Mouse (Mus musculus): Measurements from ENCODE around the gene Tmem151a. TPM values are rescaled to one million over a fixed set of nuclear protein-coding genes. Genes with fewer than 3 reads are reported as not detected.

Tmem151a gene
- polyA plus RNA-seq, 1 experiment = 10.1 TPM

DNA sequence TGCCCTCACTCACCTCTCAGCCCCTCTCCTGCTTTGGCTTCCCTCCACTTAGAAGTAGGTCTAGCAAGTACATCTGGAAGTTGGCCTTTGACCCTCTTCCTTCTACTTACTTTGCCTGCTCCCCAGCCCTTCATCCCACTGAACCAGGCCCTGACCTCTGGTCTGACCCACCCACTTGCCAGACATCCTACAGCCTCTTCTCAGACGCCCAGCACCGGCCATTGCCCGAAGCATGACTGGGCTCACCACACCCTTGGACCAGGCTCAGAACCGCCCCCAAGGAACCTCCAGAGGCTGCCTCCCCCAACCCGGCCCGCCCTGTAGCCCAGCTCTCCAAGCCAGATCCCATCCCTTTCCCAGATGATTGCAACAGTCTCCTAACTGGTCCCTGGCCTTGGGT, 22.9 kb downstream of the Tmem151a start:
- H3K4me3 ChIP-seq = no peak overlapping the region
- H3K79me2 ChIP-seq (ENCODE audit: control insufficient read depth, insufficient read depth) = no peaks in the 10 kb centered on the region
- no peaks in the 10 kb centered on the region for H3K27me3 ChIP-seq (ENCODE audit: control insufficient read depth, insufficient read depth, insufficient read length)
- peak; percentile 34 for TF ChIP-seq POLR2A (IDR thresholded peaks at IDR 0.05; ENCODE audit: insufficient read length, low read depth)
- peak; percentile 38; the same call in 1 of the 2 replicates for TF ChIP-seq CEBPB (IDR thresholded peaks at IDR 0.05; ENCODE audit: insufficient read depth, poor library complexity, severe bottlenecking)
- no peak for TF ChIP-seq MYOG (IDR thresholded peaks at IDR 0.05; ENCODE audit: control insufficient read depth in 1 of 3, insufficient read depth in 1 of 3, insufficient read length in 2 of 3, low read depth in 2 of 3)
- TF ChIP-seq E2F4 (IDR thresholded peaks at IDR 0.05; ENCODE audit: insufficient read depth) = no peak
- TF ChIP-seq POLR2AphosphoS2 (IDR thresholded peaks at IDR 0.05; ENCODE audit: insufficient read length, low read depth) = peak; percentile 53
- no peak overlapping the region for H3ac ChIP-seq (ENCODE audit: control insufficient read depth, insufficient read length)
- H3K36me3 ChIP-seq (ENCODE audit: control insufficient read depth, insufficient read depth) = no peaks in the 10 kb centered on the region
- H3K4me2 ChIP-seq (ENCODE audit: low read depth) = peak overlapping the region; percentile 72

- peak overlapping the region; percentile 72 for H3K4me2 ChIP-seq (ENCODE audit: low read depth)
- H3K27me3 ChIP-seq (ENCODE audit: control insufficient read depth, insufficient read depth, insufficient read length) = no peaks in the 10 kb centered on the region
- TF ChIP-seq POLR2A (IDR thresholded peaks at IDR 0.05; ENCODE audit: insufficient read length, low read depth) = no peak
- TF ChIP-seq USF1 (IDR thresholded peaks at IDR 0.05; ENCODE audit: low read depth) = no peak
- TF ChIP-seq SRF (IDR thresholded peaks at IDR 0.05; ENCODE audit: control insufficient read depth, insufficient read length, low read depth) = no peak
- no peak for TF ChIP-seq REST (IDR thresholded peaks at IDR 0.05; ENCODE audit: insufficient read depth, insufficient read length)
- no peaks in the 10 kb centered on the region for H3K79me2 ChIP-seq (ENCODE audit: control insufficient read depth, insufficient read depth)
- no peak overlapping the region for H3K4me3 ChIP-seq
- H3K36me3 ChIP-seq (ENCODE audit: control insufficient read depth, insufficient read depth) = no peaks in the 10 kb centered on the region
- H3ac ChIP-seq (ENCODE audit: control insufficient read depth, insufficient read length) = no peak overlapping the region
These were observed 23.3 kb downstream of the Tmem151a start for GRCm38 (mm10) chr19:5062041-5062440.

DNA sequence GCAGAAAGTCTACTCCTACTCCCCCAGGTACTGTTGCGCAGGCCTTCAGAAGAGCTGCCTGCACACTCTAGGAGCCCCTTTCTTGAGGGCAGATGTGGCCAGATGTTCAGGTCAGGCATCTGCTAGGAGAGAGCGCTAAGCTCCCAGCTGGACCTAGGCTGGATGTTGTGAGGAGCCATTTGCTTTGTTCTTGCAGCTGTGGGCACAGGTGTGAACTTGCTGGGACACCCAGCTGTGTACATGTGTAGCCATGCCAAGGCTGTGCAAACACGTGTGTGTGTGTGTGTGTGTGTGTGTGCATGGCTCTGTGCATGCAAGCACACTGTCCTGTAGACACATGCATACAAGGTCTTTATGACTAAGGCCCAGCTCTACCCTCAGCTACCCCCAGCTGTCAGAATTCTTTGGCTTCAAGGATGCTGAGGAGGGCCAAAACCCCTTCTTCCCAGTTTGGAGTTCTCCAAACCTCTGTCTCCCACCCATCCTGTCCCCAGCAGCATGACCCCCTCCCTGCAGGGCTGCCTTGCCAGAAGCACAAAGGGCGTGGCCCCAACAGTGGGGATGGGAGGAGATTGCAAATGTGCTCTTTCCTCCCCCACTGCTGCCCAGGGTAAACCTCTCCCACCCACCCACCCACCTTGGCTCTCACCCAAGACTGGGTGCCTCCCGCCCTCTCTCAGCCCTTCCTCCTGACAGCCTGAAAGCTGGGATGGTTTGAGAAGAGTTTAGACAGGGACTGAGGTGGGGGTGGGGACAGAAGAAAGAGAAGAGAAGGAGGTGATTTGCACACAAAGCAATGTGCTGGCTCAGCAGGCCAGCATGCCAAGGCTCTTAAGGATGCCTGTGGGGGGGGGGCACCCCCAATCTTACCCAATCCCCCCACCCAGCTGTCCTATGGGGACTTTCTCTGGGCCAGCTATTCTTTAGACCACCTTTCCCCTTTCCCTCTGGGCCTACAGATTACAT, 24.7 kb downstream of the Tmem151a start:
- Histone ChIP-seq H3K4me3 (no peak overlapping the region), H3K27me3 (ENCODE audit: control insufficient read depth, insufficient read depth, insufficient read length) (no peaks in the 10 kb centered on the region), H3ac (ENCODE audit: control insufficient read depth, insufficient read length) (no peak overlapping the region), H3K4me2 (ENCODE audit: low read depth) (peak overlapping the region; percentile 72), H3K79me2 (ENCODE audit: control insufficient read depth, insufficient read depth) (no peaks in the 10 kb centered on the region), H3K36me3 (ENCODE audit: control insufficient read depth, insufficient read depth) (peaks cover 9% of the 10 kb centered on the region)
- no peak for TF ChIP-seq USF1 (IDR thresholded peaks at IDR 0.05; ENCODE audit: low read depth)
- peak; percentile 71 for TF ChIP-seq POLR2A (IDR thresholded peaks at IDR 0.05; ENCODE audit: insufficient read length, low read depth)
- no peak for TF ChIP-seq MYOG (IDR thresholded peaks at IDR 0.05; ENCODE audit: control insufficient read depth in 1 of 3, insufficient read depth in 1 of 3, insufficient read length in 2 of 3, low read depth in 2 of 3)
- no peak for TF ChIP-seq SRF (IDR thresholded peaks at IDR 0.05; ENCODE audit: control insufficient read depth, insufficient read length, low read depth)
- no peak for TF ChIP-seq CEBPB (IDR thresholded peaks at IDR 0.05; ENCODE audit: insufficient read depth, poor library complexity, severe bottlenecking)
- TF ChIP-seq TCF12 (IDR thresholded peaks at IDR 0.05; ENCODE audit: insufficient read depth, poor library complexity, severe bottlenecking) = no peak
- TF ChIP-seq TCF3 (IDR thresholded peaks at IDR 0.05; ENCODE audit: insufficient read length, low read depth) = no peak
- no peak for TF ChIP-seq MYOD1 (IDR thresholded peaks at IDR 0.05; ENCODE audit: control insufficient read depth in 1 of 3, insufficient read length in 2 of 3, low read depth in 2 of 3)
- TF ChIP-seq POLR2AphosphoS2 (IDR thresholded peaks at IDR 0.05; ENCODE audit: insufficient read length, low read depth) = peak; percentile 90
- no peak for TF ChIP-seq MAX (IDR thresholded peaks at IDR 0.05; ENCODE audit: low read depth)

DNA sequence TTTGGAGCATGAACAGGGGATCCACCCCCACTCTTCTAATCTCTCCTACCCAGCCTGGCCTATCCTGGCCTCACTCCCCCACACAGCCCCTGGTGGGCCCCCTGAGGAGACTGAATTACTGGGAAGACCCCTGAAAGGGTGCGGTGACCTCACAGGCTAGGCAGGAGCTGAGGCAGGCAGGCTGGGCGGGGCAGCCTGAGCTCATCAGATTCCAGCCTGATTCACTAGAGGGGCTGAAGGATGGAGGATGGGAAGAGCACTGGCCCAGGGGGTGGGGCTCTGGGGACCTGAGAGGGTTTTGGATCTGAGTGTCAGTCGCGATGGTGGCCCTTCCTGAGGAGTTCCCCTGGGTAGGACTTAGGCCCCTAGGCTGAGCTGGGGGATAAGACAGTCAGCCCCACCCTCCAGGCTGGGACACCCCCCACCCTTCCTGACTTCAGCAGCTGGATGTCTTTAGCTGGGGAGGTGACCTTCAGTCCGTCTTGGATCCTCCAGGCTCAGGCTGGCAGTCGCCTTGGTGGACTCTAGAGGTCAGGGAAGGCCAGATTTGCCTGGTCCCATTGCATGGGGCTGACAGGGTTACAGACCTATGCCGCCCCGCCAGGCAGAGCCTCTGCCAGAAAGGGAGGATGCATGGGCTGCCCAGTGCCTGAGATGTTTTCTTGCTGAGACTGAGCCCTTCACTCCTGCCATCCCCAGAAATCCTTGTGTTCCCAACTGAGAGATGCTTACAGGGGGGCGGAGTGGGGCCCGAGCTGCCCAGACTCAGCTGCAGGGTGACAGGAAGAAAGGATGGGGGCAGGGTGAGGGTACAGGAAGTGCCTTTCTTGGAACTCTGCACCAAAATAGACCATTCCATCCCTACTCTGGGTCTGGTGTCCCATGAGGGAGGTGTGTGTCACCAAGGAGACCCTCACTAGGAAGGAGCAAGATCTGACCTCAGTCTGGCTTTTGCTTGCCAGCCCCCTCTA, 26.2 kb downstream of the Tmem151a start:
- peaks cover 24% of the 10 kb centered on the region for H3K36me3 ChIP-seq (ENCODE audit: control insufficient read depth, insufficient read depth)
- no peaks in the 10 kb centered on the region for H3K27me3 ChIP-seq (ENCODE audit: control insufficient read depth, insufficient read depth, insufficient read length)
- no peak overlapping the region for H3K4me3 ChIP-seq
- peaks cover 4% of the 10 kb centered on the region for H3K79me2 ChIP-seq (ENCODE audit: control insufficient read depth, insufficient read depth)
- peak; percentile 43 for TF ChIP-seq POLR2A (IDR thresholded peaks at IDR 0.05; ENCODE audit: insufficient read length, low read depth)
- TF ChIP-seq POLR2AphosphoS2 (IDR thresholded peaks at IDR 0.05; ENCODE audit: insufficient read length, low read depth) = peak; percentile 82
- TF ChIP-seq MAX (IDR thresholded peaks at IDR 0.05; ENCODE audit: low read depth) = no peak
- no peak for TF ChIP-seq CEBPB (IDR thresholded peaks at IDR 0.05; ENCODE audit: insufficient read depth, poor library complexity, severe bottlenecking)
- H3K4me2 ChIP-seq (ENCODE audit: low read depth) = peak overlapping the region; percentile 45
- no peak overlapping the region for H3ac ChIP-seq (ENCODE audit: control insufficient read depth, insufficient read length)
